Mouse (Mus musculus): ENCODE results near the gene Armc2. TPM values are rescaled to one million over a fixed set of nuclear protein-coding genes. Genes with fewer than 3 reads are reported as not detected.

The Armc2 gene
- total RNA-seq, 2 experiments from 2014 or later, result 2.8 to 3.0 TPM

DNA sequence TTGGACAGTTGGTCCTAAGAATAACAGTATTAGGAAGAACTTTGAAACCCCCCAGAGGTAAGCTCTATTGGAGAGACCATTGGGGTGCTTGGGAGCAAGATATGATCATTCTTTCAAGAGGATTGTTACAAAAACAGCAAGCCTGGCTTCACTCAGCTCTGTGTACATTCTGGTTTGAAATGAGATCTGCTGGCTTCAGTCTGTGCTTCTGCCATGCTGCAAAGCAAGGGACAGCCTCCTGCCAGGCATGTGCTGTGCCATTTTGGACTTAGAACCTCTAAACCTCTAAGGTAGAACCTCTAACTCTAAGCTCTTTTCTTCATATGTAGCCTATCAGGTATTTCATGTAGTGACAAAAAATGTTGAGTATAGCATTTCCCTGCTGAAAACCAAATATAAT is 142.6 kb downstream of the Armc2 start:
- no peak for DNase-seq (ENCODE audit: low spot score in 2 of 2)

DNA sequence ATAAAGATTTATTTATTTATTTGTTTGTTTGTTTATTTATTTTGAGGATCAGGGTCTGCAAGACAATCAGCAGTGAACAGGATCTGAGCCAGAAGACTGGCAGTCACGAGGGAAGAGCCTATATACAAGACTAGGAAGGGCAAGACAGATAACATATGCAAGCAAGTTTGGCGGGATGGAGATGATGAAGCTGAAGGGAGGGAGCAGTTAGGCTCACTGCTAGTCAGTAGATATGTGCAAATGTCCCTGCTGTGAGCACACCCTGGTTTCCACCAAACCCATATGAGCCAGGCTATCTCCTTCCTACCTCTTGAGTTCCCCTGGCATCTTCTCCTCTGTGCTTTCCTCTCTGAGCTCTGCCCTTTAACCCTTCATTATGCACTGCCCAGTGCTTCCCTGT is 146.7 kb downstream of the Armc2 start:
- no peak for DNase-seq (ENCODE audit: low spot score in 2 of 2)

DNA sequence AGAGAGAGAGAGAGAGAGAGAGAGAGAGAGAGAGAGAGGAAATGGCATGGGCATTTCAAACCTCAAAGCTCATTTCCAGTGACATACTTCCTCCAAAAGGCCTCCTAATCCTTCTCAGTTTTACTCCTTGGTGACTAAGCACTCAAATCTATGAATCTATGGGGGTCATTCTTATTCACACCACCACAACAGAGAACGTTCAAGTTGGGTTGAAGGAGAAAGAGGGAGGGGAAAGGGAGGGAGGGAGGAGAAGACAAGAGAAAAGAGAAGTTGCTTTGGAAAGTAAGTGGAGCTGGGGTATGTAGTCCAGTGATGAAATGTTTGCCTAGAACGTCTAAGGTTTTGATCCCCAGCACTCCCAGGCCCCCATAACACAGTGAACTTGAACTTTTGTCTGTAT is 148.1 kb downstream of the Armc2 start:
- DNase-seq (ENCODE audit: low spot score in 2 of 2), result no peak

DNA sequence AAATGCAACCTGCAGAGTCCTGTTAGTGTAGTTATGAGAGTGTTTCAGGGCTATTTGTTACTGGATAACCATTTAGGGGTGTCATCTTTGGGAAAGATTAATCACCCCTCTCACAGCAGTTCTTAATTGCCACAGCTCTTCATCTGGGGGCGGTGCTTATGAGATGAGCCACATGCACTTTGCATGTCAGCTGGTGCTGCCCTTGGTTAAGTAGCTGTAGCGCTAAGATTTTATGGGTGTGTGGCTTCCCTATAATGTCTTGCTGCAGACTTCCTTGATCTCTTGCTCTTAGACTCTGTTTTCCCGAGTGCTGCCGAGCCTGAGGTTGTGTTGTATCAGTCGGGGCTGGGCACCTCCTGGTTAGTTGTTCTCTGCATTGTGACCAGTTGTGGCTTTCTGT is 150.3 kb downstream of the Armc2 start:
- no peak for DNase-seq (ENCODE audit: low spot score in 2 of 2)

DNA sequence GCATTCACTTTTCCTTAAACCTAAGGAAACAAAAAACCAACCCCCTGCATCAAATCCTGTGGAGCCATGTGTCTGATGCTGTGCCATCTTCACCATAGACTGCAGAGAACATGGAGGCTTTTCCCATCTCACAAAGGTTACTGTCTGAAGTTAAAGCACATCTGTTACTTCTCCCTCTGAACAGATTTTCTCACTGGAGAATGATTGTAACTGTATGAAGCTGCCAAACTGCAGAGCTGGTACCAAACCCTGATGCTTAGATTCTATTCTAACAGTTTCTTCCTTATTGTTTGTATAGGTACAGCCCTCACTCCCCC is 151.4 kb downstream of the Armc2 start:
- no peak for DNase-seq (ENCODE audit: low spot score in 2 of 2)

DNA sequence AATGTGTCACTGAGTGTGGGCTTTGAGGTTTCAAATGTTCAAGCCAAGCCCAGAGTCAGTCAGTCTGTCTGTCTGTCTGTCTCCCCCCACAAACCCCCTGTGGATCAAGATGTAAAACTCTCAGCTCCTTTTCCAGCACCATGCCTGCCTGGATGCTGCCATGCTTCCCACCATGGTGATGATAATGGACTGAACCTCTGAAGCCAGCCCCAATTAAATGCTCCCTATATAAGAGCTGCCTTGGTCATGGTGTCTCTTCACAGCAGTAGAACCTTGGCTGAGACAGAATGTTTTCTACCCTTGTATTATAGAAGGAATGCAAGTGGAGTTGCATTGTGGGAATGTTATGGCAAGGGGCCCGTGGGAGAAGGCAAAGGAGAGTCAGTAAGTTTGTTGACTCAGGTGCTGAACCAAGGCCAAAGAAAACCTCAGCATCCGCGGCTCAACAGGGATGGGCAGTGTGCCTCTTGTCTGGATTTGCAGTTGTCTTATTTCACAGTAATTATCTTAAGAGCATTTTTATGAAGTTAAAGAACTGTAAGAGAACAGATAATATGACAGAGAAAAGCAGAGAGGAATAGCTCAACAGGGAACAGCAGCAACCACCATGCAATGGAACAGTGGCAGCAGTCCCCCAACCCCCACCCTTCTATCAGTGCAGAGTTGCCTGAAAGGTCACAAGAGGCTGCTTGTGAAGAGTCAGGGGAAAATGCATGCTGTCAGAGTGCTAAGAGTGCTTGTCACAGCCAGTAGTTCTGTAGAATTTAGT is 152.0 kb downstream of the Armc2 start:
- no peak for DNase-seq (ENCODE audit: low spot score in 2 of 2)

Other genes with a start within 250 kb of the Armc2 start
- gene Cep57l1, start 208.6 kb downstream of the Armc2 start, total RNA-seq (2021), result 10 to 100 TPM; 16.6 to 18.2 TPM
- 10 to 100 TPM; 31.1 to 35.5 TPM for gene Sesn1, start 208.5 kb downstream of the Armc2 start, total RNA-seq (2021)